Mouse (Mus musculus) splenic B cell, adult 2 months (primary cell): ENCODE data around the gene Neurod2.
A peak's percentile ranks its signal among the peaks of the same experiment; 100 is the strongest.

Source experiments
- DNase-seq: peaks from one replicate; pipeline ENCODE4 v3.0.0-alpha.2; 2011; ENCODE audit warnings: low read depth, low spot score
- H3K27me3 ChIP-seq: 2 replicates; pipeline ENCODE4 v1.6.1; 2012; ENCODE audit warnings: mild to moderate bottlenecking, low read length, moderate library complexity, mixed read lengths; ENCODE audit not compliant: control insufficient read depth, poor library complexity, insufficient read depth, severe bottlenecking
- H3K36me3 ChIP-seq: 2 replicates; pipeline ENCODE4 v1.6.1; 2012; ENCODE audit warnings: mild to moderate bottlenecking, low read length, moderate library complexity, mixed read lengths; ENCODE audit not compliant: control insufficient read depth, poor library complexity, insufficient read depth, severe bottlenecking

Neurod2 gene

GRCm38 (mm10) chr11:98345253-98345652 lies 15.8 kb upstream of the Neurod2 start:
- H3K36me3 ChIP-seq: no peaks in the 10 kb centered on the region
- peak; percentile 76 for DNase-seq
- peaks cover 2% of the 10 kb centered on the region; the same call in 1 of the 2 replicates for H3K27me3 ChIP-seq

- H3K27me3 ChIP-seq: no peaks in the 10 kb centered on the region
- DNase-seq: peak; percentile 93
Measured at GRCm38 (mm10) chr11:98342000-98342945, 12.8 kb upstream of the Neurod2 start.

GRCm38 (mm10) chr11:98341174-98341573 lies 11.7 kb upstream of the Neurod2 start:
- no peak for DNase-seq
- no peaks in the 10 kb centered on the region for H3K27me3 ChIP-seq
- H3K36me3 ChIP-seq: no peaks in the 10 kb centered on the region

More at GRCm38 (mm10) chr11:98342000-98342945, 12.8 kb upstream of the Neurod2 start:
- no peaks in the 10 kb centered on the region for H3K36me3 ChIP-seq

GRCm38 (mm10) chr11:98340597-98340996 lies 11.1 kb upstream of the Neurod2 start:
- Histone ChIP-seq H3K27me3 (no peaks in the 10 kb centered on the region), H3K36me3 (no peaks in the 10 kb centered on the region)
- no peak for DNase-seq

GRCm38 (mm10) chr11:98339679-98340287 lies 10.3 kb upstream of the Neurod2 start:
- Histone ChIP-seq H3K36me3 (no peaks in the 10 kb centered on the region), H3K27me3 (no peaks in the 10 kb centered on the region)
- peak; percentile 70 for DNase-seq

- DNase-seq: no peak
- Histone ChIP-seq H3K36me3 (no peaks in the 10 kb centered on the region), H3K27me3 (no peaks in the 10 kb centered on the region)
Measured at GRCm38 (mm10) chr11:98339071-98339501, 9.6 kb upstream of the Neurod2 start.

- Histone ChIP-seq H3K27me3 (no peaks in the 10 kb centered on the region), H3K36me3 (no peaks in the 10 kb centered on the region)
- no peak for DNase-seq
Measured at GRCm38 (mm10) chr11:98338507-98338961, 9.1 kb upstream of the Neurod2 start.

GRCm38 (mm10) chr11:98336245-98337107 lies 7.0 kb upstream of the Neurod2 start:
- no peaks in the 10 kb centered on the region for H3K36me3 ChIP-seq
- no peaks in the 10 kb centered on the region for H3K27me3 ChIP-seq
- peak; percentile 65 for DNase-seq

GRCm38 (mm10) chr11:98335250-98335649 lies 5.8 kb upstream of the Neurod2 start:
- Histone ChIP-seq H3K36me3 (no peaks in the 10 kb centered on the region), H3K27me3 (no peaks in the 10 kb centered on the region)
- DNase-seq: no peak

- no peak for DNase-seq
- no peaks in the 10 kb centered on the region for H3K36me3 ChIP-seq
- 0 out of 2 replicates have a peak, but pooled peaks cover 1% of the 10 kb centered on the region for H3K27me3 ChIP-seq
Measured at GRCm38 (mm10) chr11:98333981-98334741, 4.7 kb upstream of the Neurod2 start.

- Histone ChIP-seq H3K27me3 (peaks cover 4% of the 10 kb centered on the region), H3K36me3 (no peaks in the 10 kb centered on the region)
- no peak for DNase-seq
Measured at GRCm38 (mm10) chr11:98333263-98333696, 3.8 kb upstream of the Neurod2 start.

- Histone ChIP-seq H3K27me3 (peaks cover 4% of the 10 kb centered on the region), H3K36me3 (no peaks in the 10 kb centered on the region)
- no peak for DNase-seq
Measured at GRCm38 (mm10) chr11:98332841-98333240, 3.4 kb upstream of the Neurod2 start.

- Histone ChIP-seq H3K36me3 (no peaks in the 10 kb centered on the region), H3K27me3 (peaks cover 4% of the 10 kb centered on the region)
- no peak for DNase-seq
Measured at GRCm38 (mm10) chr11:98332186-98332585, 2.7 kb upstream of the Neurod2 start.

GRCm38 (mm10) chr11:98331401-98331800 lies 2.0 kb upstream of the Neurod2 start:
- Histone ChIP-seq H3K36me3 (no peaks in the 10 kb centered on the region), H3K27me3 (peaks cover 4% of the 10 kb centered on the region)
- DNase-seq: no peak
